Mouse (Mus musculus) ES-Bruce4 (cell line): ENCODE results near the gene Amz2. TPM values are rescaled to one million over a fixed set of nuclear protein-coding genes. Genes with fewer than 3 reads are reported as not detected.
A peak's percentile ranks its signal among the peaks of the same experiment; 100 is the strongest.

Experiments
- H3K27ac ChIP-seq: 2 replicates; pipeline ENCODE4 v1.5.1; 2012; ENCODE audit warnings: low read length, inconsistent platforms; ENCODE audit not compliant: insufficient read depth
- H3K27me3 ChIP-seq: 2 replicates; pipeline ENCODE4 v1.6.1; 2012; ENCODE audit warnings: mild to moderate bottlenecking, low read length, inconsistent platforms; ENCODE audit not compliant: control insufficient read depth, poor library complexity, insufficient read depth, severe bottlenecking
- H3K36me3 ChIP-seq: 2 replicates; pipeline ENCODE4 v1.6.1; 2012; ENCODE audit warnings: inconsistent platforms, mild to moderate bottlenecking, low read length, moderate library complexity; ENCODE audit not compliant: control insufficient read depth, poor library complexity, insufficient read depth, severe bottlenecking
- H3K4me1 ChIP-seq: one replicate; pipeline ENCODE4 v1.8.1; 2011; ENCODE audit warnings: low read length; ENCODE audit not compliant: control insufficient read depth, insufficient read depth
- H3K4me3 ChIP-seq: 2 replicates; pipeline ENCODE4 v1.5.1; 2011; ENCODE audit warnings: low read depth, mild to moderate bottlenecking, low read length
- H3K9ac ChIP-seq: 2 replicates; pipeline ENCODE4 v1.6.1; 2012; ENCODE audit warnings: low read depth, mild to moderate bottlenecking, inconsistent platforms; ENCODE audit not compliant: poor library complexity, severe bottlenecking
- H3K9me3 ChIP-seq: replicated peaks from 2 replicates; pipeline ENCODE4 v1.6.1; 2012; ENCODE audit warnings: mild to moderate bottlenecking, low read length, inconsistent platforms; ENCODE audit not compliant: control insufficient read depth, poor library complexity, insufficient read depth, severe bottlenecking
- CTCF ChIP-seq: IDR thresholded peaks from one replicate; pipeline ENCODE4 v1.8.1; 2011; ENCODE audit warnings: low read depth, low read length
- EP300 ChIP-seq: IDR thresholded peaks from 2 replicates; pipeline ENCODE4 v1.6.1; 2011; ENCODE audit warnings: low read depth, low read length; ENCODE audit not compliant: insufficient read depth
- POLR2A ChIP-seq: IDR thresholded peaks from one replicate; pipeline ENCODE4 v1.8.1; 2011; ENCODE audit warnings: low read length; ENCODE audit not compliant: insufficient read depth
- polyA plus RNA-seq: library from polyadenylated mRNA; stranded (reverse); fragments of >200 nt; gene quantifications from 2 replicates; pipeline ENCODE4 v1.2.4, GENCODE M21; 2011; ENCODE audit warnings: low read depth; ENCODE audit not compliant: missing spikeins, insufficient read depth, insufficient read length

The Amz2 gene
- polyA plus RNA-seq, 1 experiment, result 78.5 TPM

DNA sequence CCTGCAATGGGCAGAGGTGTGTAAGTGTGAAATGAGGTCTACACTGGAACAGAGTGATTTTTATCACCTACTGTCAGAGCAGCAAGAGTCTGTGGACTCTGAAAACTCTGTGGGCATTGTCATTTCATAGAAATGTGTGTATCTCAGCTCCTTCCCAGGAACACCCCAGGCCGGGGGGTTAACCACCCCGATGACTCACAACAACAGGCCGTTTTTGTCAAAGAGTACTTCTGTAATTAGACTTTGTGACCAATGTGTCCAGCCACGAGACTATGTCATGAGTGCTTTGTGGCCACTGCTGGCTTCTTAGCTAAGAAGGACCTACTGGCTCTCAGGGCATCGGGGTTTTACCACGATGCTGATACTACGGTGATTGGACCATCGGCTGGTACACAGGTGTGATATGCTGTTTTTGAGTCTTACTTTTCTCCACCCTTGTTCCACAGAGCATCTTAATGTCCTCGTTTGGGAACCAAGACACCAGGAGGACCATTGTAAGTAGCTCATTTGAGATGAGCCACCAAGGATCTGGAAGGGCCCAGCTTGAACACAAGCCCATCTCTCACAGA is 8.2 kb upstream of the Amz2 start:
- Histone ChIP-seq H3K27me3 (no peaks in the 10 kb centered on the region), H3K9me3 (peaks cover 4% of the 10 kb centered on the region; the same call in 1 of the 2 replicates), H3K9ac (no peak overlapping the region), H3K4me3 (no peak overlapping the region), H3K36me3 (no peaks in the 10 kb centered on the region), H3K4me1 (peaks cover 1% of the 10 kb centered on the region), H3K27ac (no peak overlapping the region)
- no peak for TF ChIP-seq EP300
- no peak for TF ChIP-seq CTCF
- TF ChIP-seq POLR2A, result no peak

DNA sequence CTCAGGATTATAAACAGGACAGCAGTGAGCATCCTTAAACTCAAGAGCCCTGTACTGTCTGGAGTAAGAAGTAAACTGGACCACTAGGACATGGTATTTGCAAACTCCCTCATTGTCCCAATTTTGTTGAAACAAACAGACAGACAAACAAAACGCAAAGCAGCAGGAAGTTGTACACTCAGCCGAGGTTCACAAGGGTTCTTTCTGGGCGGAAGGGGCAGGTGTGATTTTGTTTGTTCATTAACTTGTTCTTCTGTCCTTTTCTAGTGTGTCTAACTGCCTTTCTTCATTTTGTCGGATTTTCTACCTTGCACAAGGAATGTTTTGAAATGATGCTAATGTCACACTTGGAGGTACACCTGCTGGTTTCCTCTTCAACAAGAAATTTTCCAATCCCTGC is 6.3 kb upstream of the Amz2 start:
- Histone ChIP-seq H3K9me3 (peaks cover 4% of the 10 kb centered on the region; the same call in 1 of the 2 replicates), H3K27ac (no peak overlapping the region), H3K4me3 (no peak overlapping the region), H3K9ac (no peak overlapping the region), H3K4me1 (peaks cover 1% of the 10 kb centered on the region), H3K27me3 (no peaks in the 10 kb centered on the region), H3K36me3 (no peaks in the 10 kb centered on the region)
- TF ChIP-seq POLR2A, result no peak
- no peak for TF ChIP-seq CTCF
- TF ChIP-seq EP300, result no peak

DNA sequence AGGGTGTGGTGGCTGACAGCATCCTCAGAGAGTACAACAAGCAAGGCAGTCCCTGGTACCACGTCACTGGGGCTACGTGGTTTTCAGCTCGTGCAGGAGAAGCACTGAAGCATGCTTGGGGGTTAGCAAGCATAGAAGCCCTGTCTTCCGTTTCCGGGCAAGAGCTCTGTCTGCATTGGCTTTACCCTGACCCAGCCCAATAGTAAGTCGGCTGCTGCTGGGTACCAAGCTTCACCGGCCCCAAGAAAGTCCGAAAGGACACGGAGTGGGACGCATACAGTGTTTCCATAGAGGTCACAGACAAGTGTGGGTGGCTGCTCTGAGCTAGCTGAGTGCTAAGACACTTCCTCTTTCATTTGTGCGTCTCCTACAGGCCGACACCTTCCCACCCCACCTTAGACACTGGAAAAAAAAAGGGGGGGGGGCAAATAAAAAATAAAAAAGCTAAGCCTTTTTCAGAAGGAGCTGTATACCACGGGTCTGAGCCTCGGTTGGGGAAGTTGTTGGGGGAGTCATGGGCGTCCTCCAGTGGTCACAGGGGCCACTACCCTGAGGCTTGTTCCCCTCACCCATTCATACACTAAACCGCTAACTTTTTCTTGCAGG is 5.7 kb upstream of the Amz2 start:
- Histone ChIP-seq H3K4me3 (no peak overlapping the region), H3K36me3 (no peaks in the 10 kb centered on the region), H3K27ac (no peak overlapping the region), H3K9ac (no peak overlapping the region), H3K4me1 (peaks cover 1% of the 10 kb centered on the region), H3K9me3 (peaks cover 4% of the 10 kb centered on the region; the same call in 1 of the 2 replicates), H3K27me3 (no peaks in the 10 kb centered on the region)
- TF ChIP-seq CTCF (peak; percentile 38), POLR2A (no peak)

DNA sequence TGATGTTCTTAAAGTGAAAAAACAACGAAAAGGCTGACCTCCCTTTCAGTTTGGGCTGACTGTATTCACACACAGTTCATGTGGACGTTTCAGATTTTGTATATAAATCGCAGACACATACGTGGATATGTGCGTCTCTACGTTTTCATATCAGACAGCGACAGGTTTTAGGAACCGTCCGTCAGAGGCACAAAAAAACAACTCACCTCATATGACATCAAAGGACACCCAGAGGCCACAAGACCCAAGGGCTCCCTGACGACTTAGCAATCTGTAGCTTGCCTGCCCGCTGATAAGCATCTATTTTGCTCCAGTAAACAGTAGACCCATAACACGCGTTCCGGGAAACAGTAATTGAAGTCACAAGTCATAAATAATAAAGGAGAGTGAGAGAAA is 5.2 kb upstream of the Amz2 start:
- Histone ChIP-seq H3K36me3 (no peaks in the 10 kb centered on the region), H3K9me3 (peaks cover 4% of the 10 kb centered on the region; the same call in 1 of the 2 replicates), H3K27me3 (no peaks in the 10 kb centered on the region), H3K4me3 (no peak overlapping the region), H3K9ac (no peak overlapping the region), H3K27ac (no peak overlapping the region), H3K4me1 (peaks cover 1% of the 10 kb centered on the region)
- no peak for TF ChIP-seq POLR2A
- no peak for TF ChIP-seq EP300
- no peak for TF ChIP-seq CTCF

DNA sequence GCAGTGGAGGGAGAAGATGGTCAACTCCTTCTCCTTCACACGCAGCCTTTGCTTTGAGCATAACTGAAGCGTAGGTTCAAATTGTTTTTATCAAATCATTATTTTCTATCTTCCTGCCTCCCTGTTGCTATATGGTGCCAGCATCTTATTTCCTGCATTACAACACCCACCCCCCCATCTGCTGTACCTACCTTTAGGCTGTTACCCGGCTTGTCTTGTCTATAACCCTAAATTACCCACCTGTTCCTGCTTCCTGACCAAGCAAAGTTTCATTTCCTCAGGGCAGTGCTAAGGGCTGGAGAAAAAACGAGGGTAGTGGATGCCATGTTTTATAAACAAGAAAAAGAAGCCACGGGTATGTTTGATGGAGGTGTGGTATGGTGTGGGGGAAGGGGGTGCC is 4.5 kb upstream of the Amz2 start:
- Histone ChIP-seq H3K27ac (no peak overlapping the region), H3K27me3 (no peaks in the 10 kb centered on the region), H3K9me3 (peaks cover 4% of the 10 kb centered on the region; the same call in 1 of the 2 replicates), H3K4me1 (peaks cover 1% of the 10 kb centered on the region), H3K4me3 (no peak overlapping the region), H3K9ac (no peak overlapping the region), H3K36me3 (no peaks in the 10 kb centered on the region)
- TF ChIP-seq EP300, result no peak
- no peak for TF ChIP-seq CTCF
- TF ChIP-seq POLR2A, result no peak

DNA sequence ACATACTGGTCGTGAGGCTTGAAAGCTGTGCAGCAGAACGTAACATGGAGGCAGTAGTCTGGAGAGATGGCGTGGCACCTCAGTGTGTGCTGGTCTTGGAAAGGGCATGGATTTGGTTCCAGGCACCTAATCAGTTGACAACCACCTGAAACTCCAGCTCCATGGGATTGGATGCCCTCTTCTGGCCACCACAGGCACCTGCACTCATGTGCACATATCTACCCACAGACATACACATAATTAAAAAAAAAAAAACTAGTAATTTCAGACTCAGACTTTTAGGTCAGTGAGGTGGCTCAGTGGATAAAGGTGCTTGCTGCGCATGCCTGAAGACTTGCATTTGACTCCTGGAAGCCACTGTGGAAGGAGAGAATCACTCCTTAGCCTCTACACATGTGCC is 3.5 kb upstream of the Amz2 start:
- Histone ChIP-seq H3K27ac (no peak overlapping the region), H3K9ac (no peak overlapping the region), H3K27me3 (no peaks in the 10 kb centered on the region), H3K36me3 (no peaks in the 10 kb centered on the region), H3K4me1 (no peaks in the 10 kb centered on the region), H3K4me3 (no peak overlapping the region), H3K9me3 (peaks cover 4% of the 10 kb centered on the region; the same call in 1 of the 2 replicates)
- TF ChIP-seq EP300, result no peak
- TF ChIP-seq CTCF, result peak; percentile 19
